In the genomic region with DNA sequence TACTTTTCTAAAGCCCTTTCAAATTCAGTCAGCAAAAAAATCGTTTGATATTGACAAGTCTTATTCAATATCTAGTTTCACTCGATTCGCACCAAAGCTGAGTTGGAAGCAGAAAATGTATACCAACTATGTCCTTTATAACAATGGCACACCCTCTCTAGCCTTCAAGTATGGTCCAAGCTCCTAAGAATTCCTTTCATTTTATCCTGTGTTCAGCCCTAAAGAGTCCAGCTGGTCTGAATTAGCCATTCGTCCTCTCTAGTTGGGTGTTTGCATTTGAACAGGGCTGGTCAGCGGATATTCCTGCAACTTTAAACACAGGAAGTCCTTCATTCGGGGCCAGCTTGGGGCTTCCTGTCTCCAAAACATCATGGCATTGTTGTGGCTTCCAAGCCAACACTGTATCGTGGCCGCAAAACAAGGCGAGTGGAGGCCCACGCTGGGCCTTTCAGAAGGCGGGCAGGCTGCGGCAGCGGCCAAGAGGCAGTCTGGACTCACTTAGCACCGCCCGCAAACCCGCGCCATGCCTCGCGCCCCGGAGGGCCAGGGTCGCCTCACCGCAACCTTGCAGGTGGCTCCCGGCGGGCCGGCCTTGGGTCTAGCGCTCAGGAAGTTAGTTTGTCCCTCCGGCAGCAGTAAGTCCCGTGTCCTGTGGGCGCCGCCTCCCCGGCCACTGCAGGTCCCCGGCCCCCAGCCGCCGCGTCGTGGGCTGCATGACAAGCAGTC, we compare ENCODE assay signal across 7 mouse cellular contexts.
A peak's percentile ranks its signal among the peaks of the same experiment; 100 is the strongest.
DNase-seq lines count a peak whose midpoint lies in the region; ATAC-seq and TF ChIP-seq lines count a peak whose summit lies in the region.

No protein-coding gene starts in this region.

- H3K27ac ChIP-seq in intestine, postnatal 0 days (ENCODE audit: low read depth, low read length) = peak overlapping the region; percentile 83
- peak overlapping the region; percentile 98 for H3K27ac ChIP-seq in lung, postnatal 0 days (ENCODE audit: low read length)

- peak overlapping the region; percentile 99 for H3K4me2 ChIP-seq in intestine, postnatal 0 days (replicated peaks; ENCODE audit: low read depth)
- peak overlapping the region; percentile 86 for H3K4me2 ChIP-seq in lung, postnatal 0 days (replicated peaks; ENCODE audit: low read depth, low read length)

- H3K36me3 ChIP-seq in intestine, postnatal 0 days (ENCODE audit: control insufficient read depth, insufficient read depth) = no peaks in the 10 kb centered on the region
- no peaks in the 10 kb centered on the region for H3K36me3 ChIP-seq in lung, postnatal 0 days (ENCODE audit: insufficient read depth, low read length)

- H3K9ac ChIP-seq in intestine, postnatal 0 days (ENCODE audit: low read depth, low read length) = peak overlapping the region; percentile 73
- H3K9ac ChIP-seq in lung, postnatal 0 days (replicated peaks; ENCODE audit: low read depth) = peak overlapping the region; percentile 74

- H3K4me3 ChIP-seq in intestine, postnatal 0 days (ENCODE audit: low read depth, low read length) = peak overlapping the region; percentile 79
- H3K4me3 ChIP-seq in lung, postnatal 0 days (ENCODE audit: low read depth, low read length) = peak overlapping the region; percentile 64

- no peaks in the 10 kb centered on the region for H3K27me3 ChIP-seq in intestine, postnatal 0 days (replicated peaks; ENCODE audit: control insufficient read depth, insufficient read depth, low read length)
- no peaks in the 10 kb centered on the region for H3K27me3 ChIP-seq in lung, postnatal 0 days (replicated peaks; ENCODE audit: insufficient read depth, low read length)

- WGBS in intestine, postnatal 0 days = 2% methylated on average over 36 of the region's 36 CpGs
- WGBS in lung, postnatal 0 days = 2% methylated on average over 35 of the region's 36 CpGs

- peaks cover 22% of the 10 kb centered on the region for H3K4me1 ChIP-seq in intestine, postnatal 0 days (replicated peaks; ENCODE audit: control insufficient read depth, insufficient read depth, low read length)
- peaks cover 46% of the 10 kb centered on the region; the same call in 1 of the 2 replicates for H3K4me1 ChIP-seq in lung, postnatal 0 days (ENCODE audit: insufficient read depth, low read depth, low read length)

- no peaks in the 10 kb centered on the region for H3K9me3 ChIP-seq in intestine, postnatal 0 days (ENCODE audit: control insufficient read depth)
- H3K9me3 ChIP-seq in lung, postnatal 0 days (ENCODE audit: low read length) = no peaks in the 10 kb centered on the region

- peak; percentile 71 for TF ChIP-seq EP300 in lung, postnatal 0 days (IDR thresholded peaks at IDR 0.05)

- TF ChIP-seq CTCF in intestine, postnatal 0 days (IDR thresholded peaks at IDR 0.05; ENCODE audit: low read depth) = no peak
- TF ChIP-seq CTCF in lung, postnatal 0 days (IDR thresholded peaks at IDR 0.05) = no peak

- DNase-seq in urinary bladder, postnatal 36 days (ENCODE audit: low spot score in 2 of 2) = peak; percentile 38 to 47
- no peak for DNase-seq in urinary bladder, postnatal 25 days (ENCODE audit: low spot score)
- peak; percentile 37 for DNase-seq in cerebellum, adult 9-10 months
- DNase-seq in heart, adult 18-20 months = peak; percentile 70 to 78
- DNase-seq in lung, postnatal 0 days (ENCODE audit: low spot score) = peak; percentile 69
- DNase-seq in ovary, adult 18-20 months (ENCODE audit: low spot score) = peak; percentile 62

- peak; percentile 48 for ATAC-seq in intestine, postnatal 0 days
- peak; percentile 44 for ATAC-seq in lung, postnatal 0 days
